Mouse (Mus musculus) forebrain, embryonic 11.5 days (tissue): ENCODE measurements around the gene Pld1. TPM values are rescaled to one million over a fixed set of nuclear protein-coding genes. Genes with fewer than 3 reads are reported as not detected.

Source experiments
- ATAC-seq: fragments of 200-750 bp; cut with Nextera tagmentation; replicated peaks from 2 replicates; pipeline ENCODE4 v1.8.0; 2017; ENCODE audit warnings: moderate TSS enrichment; ENCODE audit not compliant: low FRiP score
- DNase-seq: peaks from one replicate; pipeline ENCODE4 v3.0.0-alpha.2; 2017; ENCODE audit warnings: low spot score
- H3K27ac ChIP-seq: fragments of 300-500 bp; sonication (generic); 2 replicates; pipeline ENCODE4 v1.5.1; 2014; ENCODE audit warnings: low read depth, low read length
- H3K27me3 ChIP-seq: fragments of 300-500 bp; sonication (generic); 2 replicates; pipeline ENCODE4 v1.6.1; 2014; ENCODE audit warnings: mild to moderate bottlenecking, low read length, mixed read lengths; ENCODE audit not compliant: control insufficient read depth, insufficient read depth
- H3K36me3 ChIP-seq: fragments of 300-500 bp; sonication (generic); 2 replicates; pipeline ENCODE4 v1.6.1; 2014; ENCODE audit warnings: mild to moderate bottlenecking, low read length, moderate library complexity, mixed read lengths; ENCODE audit not compliant: control insufficient read depth, insufficient read depth
- H3K4me1 ChIP-seq: fragments of 300-500 bp; sonication (generic); replicated peaks from 2 replicates; pipeline ENCODE4 v1.6.1; 2014; ENCODE audit warnings: low read length, mixed read lengths; ENCODE audit not compliant: control insufficient read depth, insufficient read depth
- H3K4me2 ChIP-seq: fragments of 300-500 bp; sonication (generic); 2 replicates; pipeline ENCODE4 v1.6.1; 2014; ENCODE audit warnings: low read depth, mild to moderate bottlenecking, low read length, moderate library complexity, mixed read lengths; ENCODE audit not compliant: severe bottlenecking
- H3K4me3 ChIP-seq: fragments of 300-500 bp; sonication (generic); 2 replicates; pipeline ENCODE4 v1.5.1; 2014; ENCODE audit warnings: low read depth, low read length
- H3K9ac ChIP-seq: fragments of 300-500 bp; sonication (generic); 2 replicates; pipeline ENCODE4 v1.6.1; 2014; ENCODE audit warnings: low read length
- H3K9me3 ChIP-seq: fragments of 300-500 bp; sonication (generic); 2 replicates; pipeline ENCODE4 v1.6.1; 2016; ENCODE audit warnings: low read length, mixed read lengths; ENCODE audit not compliant: control insufficient read depth
- WGBS: fragments of 180-500 bp; shearing (Covaris S2); extraction: QIAGEN DNeasy Blood & Tissue Kit; methylation state at CpG from one replicate; pipeline ENCODE4 v1.1.7; 2014; 5-methylcytosine and 5-hydroxymethylcytosine counted together
- polyA plus RNA-seq: library from polyadenylated mRNA; unstranded; fragments of >200 nt; fragmentation: Nextera tagmentation; extraction: Ambion mirVana; gene quantifications from 2 replicates; pipeline ENCODE4 v1.2.1, GENCODE M21; 2014

Gene Pld1
- polyA plus RNA-seq, 1 experiment from 2014 or later, result 4.6 TPM

- DNase-seq (no peak), ATAC-seq (no peak)
- no peaks in the 10 kb centered on the region for H3K36me3 ChIP-seq
- H3K4me1 ChIP-seq, result no peaks in the 10 kb centered on the region
- no peak overlapping the region for H3K27ac ChIP-seq
- no peak overlapping the region for H3K4me3 ChIP-seq
- H3K9ac ChIP-seq, result no peak overlapping the region
- H3K27me3 ChIP-seq, result no peaks in the 10 kb centered on the region
- 85% methylated on average over 9 of the region's 9 CpGs for WGBS
- H3K9me3 ChIP-seq, result no peaks in the 10 kb centered on the region
- H3K4me2 ChIP-seq, result no peak overlapping the region
Observed at GRCm38 (mm10) chr3:28093684-28094302, 155.3 kb downstream of the Pld1 start.

- H3K4me3 ChIP-seq, result no peak overlapping the region
- H3K4me2 ChIP-seq, result no peak overlapping the region
- no peak for DNase-seq
- H3K36me3 ChIP-seq, result no peaks in the 10 kb centered on the region
- H3K9ac ChIP-seq, result no peak overlapping the region
- H3K27me3 ChIP-seq, result no peaks in the 10 kb centered on the region
- no peak for ATAC-seq
- H3K27ac ChIP-seq, result no peak overlapping the region
- no peaks in the 10 kb centered on the region for H3K4me1 ChIP-seq
- H3K9me3 ChIP-seq, result no peaks in the 10 kb centered on the region
- 95% methylated on average over 9 of the region's 9 CpGs for WGBS
Observed at GRCm38 (mm10) chr3:28095451-28095850, 157.0 kb downstream of the Pld1 start.

GRCm38 (mm10) chr3:28099175-28099574, 160.7 kb downstream of the Pld1 start:
- DNase-seq, result no peak
- ATAC-seq, result no peak
- 87% methylated on average over 8 of the region's 9 CpGs for WGBS
- Histone ChIP-seq H3K4me1 (no peaks in the 10 kb centered on the region), H3K27ac (no peak overlapping the region), H3K27me3 (no peaks in the 10 kb centered on the region), H3K4me2 (no peak overlapping the region), H3K36me3 (no peaks in the 10 kb centered on the region), H3K9ac (no peak overlapping the region), H3K9me3 (no peaks in the 10 kb centered on the region), H3K4me3 (no peak overlapping the region)

GRCm38 (mm10) chr3:28104992-28105391, 166.5 kb downstream of the Pld1 start:
- H3K9ac ChIP-seq, result no peak overlapping the region
- WGBS, result 89% methylated on average over 1 of the region's 1 CpGs
- no peaks in the 10 kb centered on the region for H3K36me3 ChIP-seq
- no peak for DNase-seq
- H3K4me2 ChIP-seq, result no peak overlapping the region
- H3K4me1 ChIP-seq, result no peaks in the 10 kb centered on the region
- ATAC-seq, result no peak
- H3K9me3 ChIP-seq, result no peaks in the 10 kb centered on the region
- H3K27ac ChIP-seq, result no peak overlapping the region
- no peaks in the 10 kb centered on the region for H3K27me3 ChIP-seq
- no peak overlapping the region for H3K4me3 ChIP-seq

- DNase-seq, result no peak
- no peaks in the 10 kb centered on the region for H3K9me3 ChIP-seq
- WGBS, result 54% methylated on average over 6 of the region's 6 CpGs
- H3K27ac ChIP-seq, result no peak overlapping the region
- H3K9ac ChIP-seq, result no peak overlapping the region
- no peak for ATAC-seq
- no peak overlapping the region for H3K4me3 ChIP-seq
- H3K36me3 ChIP-seq, result no peaks in the 10 kb centered on the region
- no peak overlapping the region for H3K4me2 ChIP-seq
- H3K27me3 ChIP-seq, result no peaks in the 10 kb centered on the region
- H3K4me1 ChIP-seq, result no peaks in the 10 kb centered on the region
Observed at GRCm38 (mm10) chr3:28107446-28108004, 169.0 kb downstream of the Pld1 start.

GRCm38 (mm10) chr3:28111516-28111915, 173.0 kb downstream of the Pld1 start:
- Histone ChIP-seq H3K4me2 (no peak overlapping the region), H3K9me3 (no peaks in the 10 kb centered on the region), H3K36me3 (no peaks in the 10 kb centered on the region), H3K27me3 (no peaks in the 10 kb centered on the region), H3K4me3 (no peak overlapping the region), H3K9ac (no peak overlapping the region), H3K4me1 (no peaks in the 10 kb centered on the region), H3K27ac (no peak overlapping the region)
- DNase-seq, result no peak
- ATAC-seq, result no peak
- WGBS, result 88% methylated on average over 5 of the region's 5 CpGs

- Histone ChIP-seq H3K4me1 (no peaks in the 10 kb centered on the region), H3K36me3 (no peaks in the 10 kb centered on the region), H3K27ac (no peak overlapping the region), H3K4me3 (no peak overlapping the region), H3K27me3 (no peaks in the 10 kb centered on the region), H3K4me2 (no peak overlapping the region), H3K9ac (no peak overlapping the region), H3K9me3 (no peaks in the 10 kb centered on the region)
- ATAC-seq, result no peak
- 87% methylated on average over 2 of the region's 2 CpGs for WGBS
- no peak for DNase-seq
Observed at GRCm38 (mm10) chr3:28113881-28114280, 175.4 kb downstream of the Pld1 start.

GRCm38 (mm10) chr3:28141716-28142115, 203.2 kb downstream of the Pld1 start:
- H3K4me1 ChIP-seq, result no peaks in the 10 kb centered on the region
- 85% methylated on average over 5 of the region's 5 CpGs for WGBS
- H3K4me3 ChIP-seq, result no peak overlapping the region
- H3K9ac ChIP-seq, result no peak overlapping the region
- H3K36me3 ChIP-seq, result no peaks in the 10 kb centered on the region
- no peaks in the 10 kb centered on the region for H3K27me3 ChIP-seq
- no peak overlapping the region for H3K27ac ChIP-seq
- no peak overlapping the region for H3K4me2 ChIP-seq
- H3K9me3 ChIP-seq, result no peaks in the 10 kb centered on the region
- DNase-seq (no peak), ATAC-seq (no peak)

- H3K4me2 ChIP-seq, result no peak overlapping the region
- H3K27me3 ChIP-seq, result no peaks in the 10 kb centered on the region
- no peak overlapping the region for H3K9ac ChIP-seq
- DNase-seq (no peak), ATAC-seq (no peak)
- no peaks in the 10 kb centered on the region for H3K36me3 ChIP-seq
- H3K9me3 ChIP-seq, result no peaks in the 10 kb centered on the region
- H3K4me3 ChIP-seq, result no peak overlapping the region
- no peaks in the 10 kb centered on the region for H3K4me1 ChIP-seq
- no peak overlapping the region for H3K27ac ChIP-seq
- 83% methylated on average over 2 of the region's 2 CpGs for WGBS
Observed at GRCm38 (mm10) chr3:28142121-28142520, 203.6 kb downstream of the Pld1 start.
